Mouse (Mus musculus): ENCODE results near the gene Lgmn. TPM values are rescaled to one million over a fixed set of nuclear protein-coding genes. Genes with fewer than 3 reads are reported as not detected.

The Lgmn gene
- polyA plus RNA-seq, 1 experiment from 2014 or later, result 139 TPM

- no peak overlapping the region for H3K4me2 ChIP-seq (ENCODE audit: low read depth, low read length)
- H3K27me3 ChIP-seq (ENCODE audit: control insufficient read depth, insufficient read depth, low read depth, low read length), result no peaks in the 10 kb centered on the region
- no peaks in the 10 kb centered on the region for H3K9me3 ChIP-seq (ENCODE audit: control insufficient read depth, low read length)
- H3K36me3 ChIP-seq (ENCODE audit: control insufficient read depth, insufficient read depth, low read length), result peaks cover 10% of the 10 kb centered on the region
- ATAC-seq (ENCODE audit: low read depth), result no peak
- peaks cover 8% of the 10 kb centered on the region for H3K4me1 ChIP-seq (replicated peaks; ENCODE audit: control insufficient read depth, insufficient read depth, low read length)
- no peak overlapping the region for H3K4me3 ChIP-seq (ENCODE audit: low read length)
- H3K9ac ChIP-seq (ENCODE audit: low read length), result no peak overlapping the region
- WGBS, result 83% methylated on average over 3 of the region's 3 CpGs
- H3K27ac ChIP-seq (ENCODE audit: low read length), result no peak overlapping the region
Observed at GRCm38 (mm10) chr12:102367075-102367474, 72.5 kb downstream of the Lgmn start.

- 87% methylated on average over 9 of the region's 9 CpGs for WGBS
Observed at GRCm38 (mm10) chr12:102366126-102366816, 73.3 kb downstream of the Lgmn start.

GRCm38 (mm10) chr12:102365016-102365415 is 74.6 kb downstream of the Lgmn start:
- no peak for ATAC-seq (ENCODE audit: low read depth)
- Histone ChIP-seq H3K9ac (ENCODE audit: low read length) (no peak overlapping the region), H3K36me3 (ENCODE audit: control insufficient read depth, insufficient read depth, low read length) (peaks cover 24% of the 10 kb centered on the region), H3K4me3 (ENCODE audit: low read length) (no peak overlapping the region), H3K27ac (ENCODE audit: low read length) (no peak overlapping the region), H3K4me1 (replicated peaks; ENCODE audit: control insufficient read depth, insufficient read depth, low read length) (peaks cover 8% of the 10 kb centered on the region), H3K4me2 (ENCODE audit: low read depth, low read length) (no peak overlapping the region), H3K27me3 (ENCODE audit: control insufficient read depth, insufficient read depth, low read depth, low read length) (no peaks in the 10 kb centered on the region), H3K9me3 (ENCODE audit: control insufficient read depth, low read length) (no peaks in the 10 kb centered on the region)
- 88% methylated on average over 7 of the region's 7 CpGs for WGBS

More at GRCm38 (mm10) chr12:102366126-102366816, 73.3 kb downstream of the Lgmn start:
- Histone ChIP-seq H3K9me3 (ENCODE audit: control insufficient read depth, low read length) (no peaks in the 10 kb centered on the region), H3K4me1 (replicated peaks; ENCODE audit: control insufficient read depth, insufficient read depth, low read length) (peaks cover 8% of the 10 kb centered on the region), H3K4me3 (ENCODE audit: low read length) (no peak overlapping the region), H3K36me3 (ENCODE audit: control insufficient read depth, insufficient read depth, low read length) (peaks cover 15% of the 10 kb centered on the region), H3K4me2 (ENCODE audit: low read depth, low read length) (no peak overlapping the region), H3K27ac (ENCODE audit: low read length) (no peak overlapping the region), H3K27me3 (ENCODE audit: control insufficient read depth, insufficient read depth, low read depth, low read length) (no peaks in the 10 kb centered on the region), H3K9ac (ENCODE audit: low read length) (no peak overlapping the region)
- ATAC-seq (ENCODE audit: low read depth), result no peak

GRCm38 (mm10) chr12:102361189-102362161 is 78.1 kb downstream of the Lgmn start:
- Histone ChIP-seq H3K27me3 (ENCODE audit: control insufficient read depth, insufficient read depth, low read depth, low read length) (no peaks in the 10 kb centered on the region), H3K9me3 (ENCODE audit: control insufficient read depth, low read length) (no peaks in the 10 kb centered on the region), H3K4me3 (ENCODE audit: low read length) (no peak overlapping the region), H3K9ac (ENCODE audit: low read length) (no peak overlapping the region), H3K36me3 (ENCODE audit: control insufficient read depth, insufficient read depth, low read length) (peaks cover 24% of the 10 kb centered on the region), H3K4me2 (ENCODE audit: low read depth, low read length) (no peak overlapping the region), H3K4me1 (replicated peaks; ENCODE audit: control insufficient read depth, insufficient read depth, low read length) (no peaks in the 10 kb centered on the region), H3K27ac (ENCODE audit: low read length) (no peak overlapping the region)
- 78% methylated on average over 10 of the region's 10 CpGs for WGBS
- ATAC-seq (ENCODE audit: low read depth), result no peak

GRCm38 (mm10) chr12:102359390-102359789 is 80.2 kb downstream of the Lgmn start:
- Histone ChIP-seq H3K27ac (ENCODE audit: low read length) (no peak overlapping the region), H3K4me2 (ENCODE audit: low read depth, low read length) (no peak overlapping the region), H3K36me3 (ENCODE audit: control insufficient read depth, insufficient read depth, low read length) (peaks cover 24% of the 10 kb centered on the region)

GRCm38 (mm10) chr12:102356781-102357180 is 82.8 kb downstream of the Lgmn start:
- Histone ChIP-seq H3K27ac (ENCODE audit: low read length) (no peak overlapping the region), H3K27me3 (ENCODE audit: control insufficient read depth, insufficient read depth, low read depth, low read length) (no peaks in the 10 kb centered on the region), H3K4me2 (ENCODE audit: low read depth, low read length) (no peak overlapping the region), H3K36me3 (ENCODE audit: control insufficient read depth, insufficient read depth, low read length) (peaks cover 20% of the 10 kb centered on the region), H3K9me3 (ENCODE audit: control insufficient read depth, low read length) (no peaks in the 10 kb centered on the region), H3K4me3 (ENCODE audit: low read length) (no peak overlapping the region), H3K9ac (ENCODE audit: low read length) (no peak overlapping the region), H3K4me1 (replicated peaks; ENCODE audit: control insufficient read depth, insufficient read depth, low read length) (no peaks in the 10 kb centered on the region)
- 86% methylated on average over 1 of the region's 1 CpGs for WGBS
- ATAC-seq (ENCODE audit: low read depth), result no peak

More at GRCm38 (mm10) chr12:102359390-102359789, 80.2 kb downstream of the Lgmn start:
- no peak overlapping the region for H3K9ac ChIP-seq (ENCODE audit: low read length)
- H3K4me3 ChIP-seq (ENCODE audit: low read length), result no peak overlapping the region
- no peaks in the 10 kb centered on the region for H3K4me1 ChIP-seq (replicated peaks; ENCODE audit: control insufficient read depth, insufficient read depth, low read length)
- 96% methylated on average over 4 of the region's 4 CpGs for WGBS
- no peak for ATAC-seq (ENCODE audit: low read depth)
- no peaks in the 10 kb centered on the region for H3K9me3 ChIP-seq (ENCODE audit: control insufficient read depth, low read length)
- H3K27me3 ChIP-seq (ENCODE audit: control insufficient read depth, insufficient read depth, low read depth, low read length), result no peaks in the 10 kb centered on the region

- ATAC-seq (ENCODE audit: low read depth), result no peak
- peaks cover 12% of the 10 kb centered on the region for H3K36me3 ChIP-seq (ENCODE audit: control insufficient read depth, insufficient read depth, low read length)
- H3K4me1 ChIP-seq (replicated peaks; ENCODE audit: control insufficient read depth, insufficient read depth, low read length), result no peaks in the 10 kb centered on the region
- no peak overlapping the region for H3K27ac ChIP-seq (ENCODE audit: low read length)
- H3K4me2 ChIP-seq (ENCODE audit: low read depth, low read length), result no peak overlapping the region
- H3K9me3 ChIP-seq (ENCODE audit: control insufficient read depth, low read length), result no peaks in the 10 kb centered on the region
- H3K9ac ChIP-seq (ENCODE audit: low read length), result no peak overlapping the region
- H3K4me3 ChIP-seq (ENCODE audit: low read length), result no peak overlapping the region
- H3K27me3 ChIP-seq (ENCODE audit: control insufficient read depth, insufficient read depth, low read depth, low read length), result no peaks in the 10 kb centered on the region
Observed at GRCm38 (mm10) chr12:102355784-102356183, 83.8 kb downstream of the Lgmn start.

- 79% methylated on average over 10 of the region's 10 CpGs for WGBS
- Histone ChIP-seq H3K4me1 (replicated peaks; ENCODE audit: control insufficient read depth, insufficient read depth, low read length) (no peaks in the 10 kb centered on the region), H3K9ac (ENCODE audit: low read length) (no peak overlapping the region), H3K27me3 (ENCODE audit: control insufficient read depth, insufficient read depth, low read depth, low read length) (no peaks in the 10 kb centered on the region), H3K9me3 (ENCODE audit: control insufficient read depth, low read length) (no peaks in the 10 kb centered on the region), H3K4me2 (ENCODE audit: low read depth, low read length) (no peak overlapping the region), H3K27ac (ENCODE audit: low read length) (no peak overlapping the region), H3K36me3 (ENCODE audit: control insufficient read depth, insufficient read depth, low read length) (peaks cover 3% of the 10 kb centered on the region; the same call in 1 of the 2 replicates), H3K4me3 (ENCODE audit: low read length) (no peak overlapping the region)
- no peak for ATAC-seq (ENCODE audit: low read depth)
Observed at GRCm38 (mm10) chr12:102354126-102354984, 85.3 kb downstream of the Lgmn start.

Data from lung, embryonic 16.5 days (tissue).